Mouse (Mus musculus) CD8-positive naive resting alpha-beta T cell, adult 57 days (primary cell): ENCODE results near the gene Gm47955. TPM values are rescaled to one million over a fixed set of nuclear protein-coding genes. Genes with fewer than 3 reads are reported as not detected.

Experiments used
- total RNA-seq: library from RNA; stranded (reverse); gene quantifications from one replicate; pipeline ENCODE4 v1.2.4, GENCODE M21; 2023

The Gm47955 gene
- total RNA-seq, result not detected

GRCm38 (mm10) chr1:82959870-82960385 is at the start of gene Gm47955:
Gene Gm47955, plus strand, starts transcription at chr1:82960286.

GRCm38 (mm10) chr1:82913025-82913424 is 47.1 kb upstream of the Gm47955 start, which contains the start of gene A030005L19Rik:
Gene A030005L19Rik, plus strand, starts transcription at chr1:82913325.

GRCm38 (mm10) chr1:82924650-82925049 is 35.4 kb upstream of the Gm47955 start, which contains the start of gene A030014E15Rik:
Gene A030014E15Rik, plus strand, starts transcription at chr1:82924917.

GRCm38 (mm10) chr1:82931326-82931725 is 28.8 kb upstream of the Gm47955 start, which contains the start of gene Gm6217:
Gene Gm6217, minus strand, starts transcription at chr1:82931399.

GRCm38 (mm10) chr1:82943295-82943694 is 16.8 kb upstream of the Gm47955 start, which contains the start of gene A030003K21Rik:
Gene A030003K21Rik, minus strand, starts transcription at chr1:82943388.

GRCm38 (mm10) chr1:82955913-82956312 is 4.2 kb upstream of the Gm47955 start, which contains the start of gene Gm7544:
Gene Gm7544, minus strand, starts transcription at chr1:82956013.

GRCm38 (mm10) chr1:83000306-83000705 is 40.2 kb downstream of the Gm47955 start, which contains the start of gene Gm47959:
Gene Gm47959, plus strand, starts transcription at chr1:83000548.

Other genes with a start within 250 kb of the Gm47955 start
- gene Mff, start 235.4 kb upstream of the Gm47955 start, total RNA-seq, result 108 TPM
- gene Tm4sf20, start 191.8 kb upstream of the Gm47955 start, total RNA-seq, result not detected
- not detected for gene Gm47791, start 189.0 kb upstream of the Gm47955 start, total RNA-seq
- gene Agfg1, start 120.8 kb upstream of the Gm47955 start, total RNA-seq, result 80.4 TPM
- 2.7 TPM for gene A030005L19Rik, start 47.0 kb upstream of the Gm47955 start, total RNA-seq
- not detected for gene A030014E15Rik, start 35.4 kb upstream of the Gm47955 start, total RNA-seq
- not detected for gene Gm6217, start 28.9 kb upstream of the Gm47955 start, total RNA-seq
- gene A030003K21Rik, start 16.9 kb upstream of the Gm47955 start, total RNA-seq, result not detected
- not detected for gene Gm7544, start 4.3 kb upstream of the Gm47955 start, total RNA-seq
- not detected for gene Gm47959, start 40.3 kb downstream of the Gm47955 start, total RNA-seq
- not detected for gene Slc19a3, start 78.2 kb downstream of the Gm47955 start, total RNA-seq
- not detected for gene Krtap28-10, start 82.2 kb downstream of the Gm47955 start, total RNA-seq
- not detected for gene Gm47969, start 84.6 kb downstream of the Gm47955 start, total RNA-seq
- not detected for gene A030005K14Rik, start 99.1 kb downstream of the Gm47955 start, total RNA-seq
- not detected for gene Krtap28-13, start 100.6 kb downstream of the Gm47955 start, total RNA-seq
- gene Ccl20, start 156.5 kb downstream of the Gm47955 start, total RNA-seq, result not detected
- gene Daw1, start 199.5 kb downstream of the Gm47955 start, total RNA-seq, result not detected